Mouse (Mus musculus) thymus, postnatal 10 days (tissue): Measurements from ENCODE around the gene Tmcc3.

Experiments
- DNase-seq, 2 experiments: peaks; one replicate each; pipeline ENCODE4 v3.0.0; 2021; ENCODE audit warnings: low spot score in 2 of 2

Tmcc3 gene

GRCm38 (mm10) chr10:94549511-94550232 lies 237.9 kb downstream of the Tmcc3 start:
- no peak for DNase-seq

- DNase-seq: no peak
These were observed 238.9 kb downstream of the Tmcc3 start for GRCm38 (mm10) chr10:94550649-94551048.

GRCm38 (mm10) chr10:94551065-94551464 lies 239.3 kb downstream of the Tmcc3 start:
- no peak for DNase-seq

GRCm38 (mm10) chr10:94551511-94551910 lies 239.8 kb downstream of the Tmcc3 start:
- DNase-seq: no peak

- no peak for DNase-seq
These were observed 240.3 kb downstream of the Tmcc3 start for GRCm38 (mm10) chr10:94551924-94552523.

- no peak for DNase-seq
These were observed 243.6 kb downstream of the Tmcc3 start for GRCm38 (mm10) chr10:94555394-94555793.

GRCm38 (mm10) chr10:94557428-94558149 lies 245.8 kb downstream of the Tmcc3 start:
- no peak for DNase-seq

- DNase-seq: no peak
These were observed 247.1 kb downstream of the Tmcc3 start for GRCm38 (mm10) chr10:94558826-94559225.

GRCm38 (mm10) chr10:94561351-94561750 lies 249.6 kb downstream of the Tmcc3 start:
- no peak for DNase-seq

- DNase-seq: peak; percentile 34 to 77
These were observed 250.4 kb downstream of the Tmcc3 start for GRCm38 (mm10) chr10:94562188-94562587.

- no peak for DNase-seq
These were observed 251.2 kb downstream of the Tmcc3 start for GRCm38 (mm10) chr10:94562991-94563390.

- DNase-seq: no peak
These were observed 253.9 kb downstream of the Tmcc3 start for GRCm38 (mm10) chr10:94565410-94566221.

GRCm38 (mm10) chr10:94566222-94566868 lies 254.6 kb downstream of the Tmcc3 start:
- DNase-seq: no peak

- DNase-seq: no peak
These were observed 255.5 kb downstream of the Tmcc3 start for GRCm38 (mm10) chr10:94567251-94567650.

- no peak for DNase-seq
These were observed 256.2 kb downstream of the Tmcc3 start for GRCm38 (mm10) chr10:94567915-94568314.

GRCm38 (mm10) chr10:94568867-94569266 lies 257.1 kb downstream of the Tmcc3 start:
- no peak for DNase-seq

- DNase-seq: no peak
These were observed 258.0 kb downstream of the Tmcc3 start for GRCm38 (mm10) chr10:94569731-94570130.

- no peak for DNase-seq
These were observed 260.3 kb downstream of the Tmcc3 start for GRCm38 (mm10) chr10:94571927-94572620.

GRCm38 (mm10) chr10:94572772-94573171 lies 261.0 kb downstream of the Tmcc3 start:
- no peak for DNase-seq

GRCm38 (mm10) chr10:94574451-94575333 lies 262.9 kb downstream of the Tmcc3 start:
- no peak for DNase-seq
